Mouse (Mus musculus) spleen, postnatal 14 days (tissue): Measurements from ENCODE around the gene Sardh.

Experiments used
- DNase-seq, 2 experiments: peaks; one replicate each; pipeline ENCODE4 v3.0.0; 2021 to 2022; ENCODE audit warnings: low spot score in 2 of 2

Sardh gene

DNA sequence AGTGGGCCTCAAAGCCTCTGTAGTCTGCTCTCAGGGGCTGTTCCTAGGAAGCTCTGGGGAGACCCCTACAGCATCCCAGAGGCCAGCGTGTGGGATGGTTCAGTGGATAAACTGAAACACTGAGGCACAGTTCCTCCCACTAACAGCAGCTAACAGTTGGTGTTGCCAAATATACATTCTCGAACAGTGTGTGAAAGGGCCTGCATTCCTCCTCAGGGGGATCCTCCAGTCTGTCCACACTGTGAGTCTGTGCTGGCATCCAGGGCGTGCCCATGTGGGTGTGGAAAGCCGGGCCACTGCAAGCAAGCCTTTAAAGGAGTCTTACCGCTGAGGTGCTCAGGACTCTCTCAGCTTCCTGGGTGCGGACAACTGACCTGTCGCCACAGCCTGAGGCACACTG is 21.6 kb downstream of the Sardh start:
- DNase-seq: no peak

DNA sequence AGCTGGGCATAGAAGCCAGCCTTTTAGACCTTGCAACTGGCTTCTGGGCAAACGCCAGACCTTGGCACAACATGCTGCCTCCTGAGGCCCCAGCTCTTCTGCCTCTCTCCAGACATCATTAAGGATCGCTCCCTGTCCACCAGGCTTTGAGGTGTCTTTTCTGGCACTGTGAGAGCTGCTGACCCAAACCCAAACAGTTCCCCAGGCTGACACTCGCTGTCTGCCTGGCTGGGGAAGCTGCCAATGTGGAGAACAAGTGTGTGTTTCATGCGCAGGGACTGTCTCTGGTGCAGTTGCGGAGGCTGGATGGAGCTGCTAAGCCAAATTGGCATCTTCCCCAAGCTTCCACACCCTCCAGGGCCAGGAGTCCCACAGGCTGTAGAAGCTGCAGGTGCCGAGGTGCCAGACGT is 25.1 kb downstream of the Sardh start:
- DNase-seq: no peak

DNA sequence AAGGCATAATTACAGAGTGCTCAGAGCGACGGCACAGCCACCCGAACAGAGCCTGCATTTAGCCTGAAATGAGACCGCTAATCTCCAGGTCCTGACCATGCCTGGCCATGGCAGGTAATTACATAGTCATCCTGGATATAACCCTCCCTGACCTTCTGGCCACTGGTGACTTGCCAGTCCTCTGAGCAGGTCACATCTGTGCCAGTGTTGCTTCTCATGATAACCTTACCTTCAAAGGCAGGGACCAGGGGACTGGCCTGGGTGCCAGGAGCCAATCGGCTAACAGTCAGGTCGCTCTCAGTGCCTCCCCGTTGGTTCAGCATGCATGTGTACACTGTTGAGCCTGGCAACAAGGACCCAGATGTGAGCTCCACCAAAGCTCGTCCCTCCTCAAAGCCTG is 29.6 kb downstream of the Sardh start:
- no peak for DNase-seq

DNA sequence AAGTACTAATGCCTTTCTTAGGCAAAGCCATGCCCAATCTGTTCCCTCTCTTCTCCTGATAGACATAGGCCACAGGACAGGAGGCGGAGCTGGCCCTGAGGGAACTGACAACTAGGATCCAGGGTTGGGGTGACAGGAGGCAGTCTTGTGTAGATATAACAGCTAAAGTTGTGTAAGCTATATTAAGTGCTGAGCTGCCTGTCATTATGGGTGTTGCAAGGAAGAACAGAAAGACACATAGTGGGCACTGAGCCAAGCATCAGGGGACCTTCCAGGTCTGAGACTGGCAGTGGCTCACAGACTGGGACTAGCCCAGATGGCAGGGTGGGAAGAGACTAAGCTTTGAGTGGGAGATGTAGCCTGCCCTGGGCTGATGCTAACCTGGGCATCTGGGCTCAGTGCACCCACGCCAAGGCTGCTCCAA is 30.0 kb downstream of the Sardh start:
- no peak for DNase-seq

DNA sequence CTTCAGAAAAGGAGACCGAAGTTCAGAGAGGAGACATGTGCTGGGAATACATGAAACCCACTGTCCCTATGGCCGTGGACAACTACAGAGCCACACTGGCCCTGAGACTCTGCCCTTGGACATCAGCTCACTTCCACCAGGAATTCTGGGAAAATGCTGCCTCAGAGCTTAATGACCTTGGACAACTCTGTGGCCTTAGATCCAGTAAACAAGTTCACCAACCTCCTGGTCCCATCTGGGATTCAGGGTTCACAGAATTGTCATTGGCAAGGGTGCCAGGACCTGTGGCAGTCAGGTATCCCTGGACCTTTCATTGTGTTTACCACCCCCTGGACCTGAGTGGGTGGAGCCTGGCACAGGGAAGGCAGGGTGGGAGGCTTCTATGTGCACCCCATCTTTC is 32.6 kb downstream of the Sardh start:
- DNase-seq: no peak

DNA sequence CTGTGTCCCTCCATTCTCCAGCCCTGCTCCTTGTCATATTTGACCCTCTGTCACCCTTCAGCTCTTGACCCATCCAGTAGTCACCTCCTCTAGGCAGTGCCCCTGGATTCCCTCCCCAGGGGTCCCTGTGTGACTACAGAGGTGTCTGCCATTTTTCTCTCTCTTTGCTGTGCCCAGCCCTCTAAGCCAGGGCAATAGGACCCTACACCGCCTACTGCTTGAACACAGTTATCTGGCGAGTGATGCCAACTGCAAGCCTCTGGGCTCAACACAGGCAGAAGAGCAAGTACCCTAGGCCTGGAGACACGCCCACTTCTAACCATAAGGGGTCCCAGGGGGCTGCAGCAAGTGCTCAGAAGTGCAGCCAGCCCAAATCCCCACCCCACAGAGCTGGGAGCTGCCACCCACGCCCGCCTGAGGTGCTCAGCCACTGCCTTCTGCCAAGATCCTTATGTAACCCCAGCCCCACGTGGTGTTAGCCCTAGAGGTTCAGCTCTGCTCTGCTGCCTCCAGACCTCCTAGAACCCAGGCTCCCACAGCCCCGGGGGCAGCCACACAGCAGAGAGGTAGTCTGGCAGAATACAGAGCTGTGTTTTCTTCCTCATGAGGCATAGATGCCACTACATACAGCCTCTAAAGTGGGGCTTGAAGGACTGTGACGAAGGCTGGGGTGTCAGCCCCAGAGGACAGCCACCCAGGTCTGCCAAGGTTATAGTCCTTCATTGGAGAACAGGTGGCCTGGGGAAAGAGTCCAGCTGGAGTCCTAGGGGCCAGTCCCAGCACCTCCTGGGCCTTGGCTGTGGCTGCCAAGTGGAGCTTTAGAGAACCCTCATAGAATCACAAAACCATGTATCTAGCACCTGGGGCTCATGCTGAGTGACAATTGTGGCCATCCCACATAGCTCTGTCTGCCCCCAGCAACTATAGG is 35.9 kb downstream of the Sardh start:
- DNase-seq: peak in 1 of 2 experiments; percentile 11

DNA sequence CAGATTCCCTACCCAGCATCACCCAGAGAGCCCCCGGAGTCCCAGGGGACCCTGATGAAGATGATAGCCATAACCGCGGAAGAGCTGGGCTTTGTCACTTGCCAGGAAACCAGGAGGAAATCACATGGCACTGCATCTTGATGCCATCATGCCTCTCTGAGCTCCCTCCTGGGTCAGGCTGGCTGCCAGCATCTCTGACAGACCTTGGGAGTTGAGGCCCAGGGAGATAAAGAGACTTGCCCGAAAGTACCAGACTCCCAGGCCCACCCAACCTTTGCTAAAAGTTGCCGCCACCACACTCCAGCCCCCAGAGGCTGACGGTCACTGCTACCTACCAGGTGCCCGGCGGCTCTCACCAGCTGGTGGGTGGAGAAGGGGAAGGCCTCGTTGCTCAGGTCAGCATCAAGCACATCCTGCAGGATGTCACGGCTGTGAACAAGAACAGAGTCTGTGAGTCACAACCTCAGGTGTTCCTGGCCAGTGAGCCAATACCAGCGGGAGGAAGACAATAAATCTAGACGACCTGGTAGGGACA is 37.4 kb downstream of the Sardh start:
- no peak for DNase-seq

DNA sequence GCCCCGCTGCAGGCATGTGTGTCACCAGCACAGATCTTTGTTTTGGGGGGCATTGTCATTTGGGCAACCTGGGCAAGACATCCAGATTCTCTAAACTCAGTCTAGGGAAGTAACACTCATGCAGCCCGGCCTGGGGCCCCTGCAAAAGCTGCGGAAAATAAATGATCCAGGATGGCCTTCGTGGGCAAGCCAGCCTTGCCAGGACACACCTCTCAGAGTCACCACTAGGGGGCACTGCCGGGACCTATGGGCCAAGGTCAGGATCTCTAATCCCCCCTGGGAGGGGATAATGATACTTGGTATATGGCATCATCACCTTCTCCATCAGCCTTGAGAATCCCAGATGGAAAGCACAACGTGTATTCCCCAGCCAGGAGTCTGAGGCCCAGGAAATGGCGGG is 37.9 kb downstream of the Sardh start:
- peak; percentile 28 to 49 for DNase-seq

DNA sequence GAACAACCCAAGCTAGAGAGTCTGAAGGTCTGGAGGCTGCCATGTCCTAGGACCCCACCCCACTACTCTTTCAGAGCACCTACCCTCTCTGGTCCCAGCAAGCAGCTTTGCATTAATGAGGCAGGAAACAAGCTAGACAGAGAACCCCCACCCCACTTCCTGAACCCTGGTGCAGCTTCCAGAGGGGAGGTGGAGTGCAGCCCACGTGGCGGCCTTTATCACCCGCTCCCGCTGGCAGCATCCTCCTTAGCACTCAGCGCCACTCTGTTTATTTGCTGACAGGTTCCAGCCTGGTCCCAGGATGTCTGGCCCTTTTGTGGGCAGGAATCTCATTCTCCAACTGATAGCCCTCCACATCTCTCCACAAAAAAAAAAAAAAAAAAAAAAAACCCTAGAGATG is 38.3 kb downstream of the Sardh start:
- DNase-seq: no peak

DNA sequence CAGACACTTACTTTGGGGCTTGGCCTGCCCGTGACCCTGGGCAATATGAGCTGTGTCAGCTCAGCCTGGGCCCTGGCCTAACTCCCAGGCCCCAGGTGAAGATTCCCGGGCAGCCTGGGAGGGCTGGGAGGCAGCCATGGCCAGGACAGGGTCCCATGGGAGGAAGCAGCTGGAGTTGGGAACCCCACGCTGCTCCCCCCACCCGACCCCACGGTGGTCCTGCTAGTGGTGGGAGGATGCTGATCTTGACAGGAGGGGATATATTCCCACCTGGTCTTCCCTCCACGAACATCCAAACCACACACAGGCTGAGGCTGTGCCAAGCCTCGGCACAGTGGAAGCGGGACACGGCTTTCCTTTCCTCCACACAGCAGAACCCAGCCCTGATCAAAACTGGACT is 38.8 kb downstream of the Sardh start:
- no peak for DNase-seq

DNA sequence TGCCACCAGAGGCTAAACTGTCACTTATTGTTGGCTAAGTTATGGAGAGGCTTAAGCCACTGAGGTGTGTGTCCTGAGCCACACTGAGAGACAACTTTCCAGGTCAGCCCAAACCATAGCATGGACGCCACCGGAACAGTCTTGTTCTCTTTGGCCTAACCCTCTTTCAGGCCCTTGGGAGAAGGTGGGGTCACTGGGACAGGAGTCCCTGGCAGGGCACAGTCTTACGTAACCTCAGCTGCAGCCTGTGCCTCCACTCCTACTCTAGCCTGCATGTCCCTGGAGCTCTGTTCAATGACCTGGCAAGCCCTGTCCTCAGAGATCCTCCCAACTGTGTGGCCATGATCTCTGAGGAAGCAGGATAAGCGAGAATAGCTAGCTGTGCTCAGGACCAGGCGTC is 41.0 kb downstream of the Sardh start:
- DNase-seq: no peak

DNA sequence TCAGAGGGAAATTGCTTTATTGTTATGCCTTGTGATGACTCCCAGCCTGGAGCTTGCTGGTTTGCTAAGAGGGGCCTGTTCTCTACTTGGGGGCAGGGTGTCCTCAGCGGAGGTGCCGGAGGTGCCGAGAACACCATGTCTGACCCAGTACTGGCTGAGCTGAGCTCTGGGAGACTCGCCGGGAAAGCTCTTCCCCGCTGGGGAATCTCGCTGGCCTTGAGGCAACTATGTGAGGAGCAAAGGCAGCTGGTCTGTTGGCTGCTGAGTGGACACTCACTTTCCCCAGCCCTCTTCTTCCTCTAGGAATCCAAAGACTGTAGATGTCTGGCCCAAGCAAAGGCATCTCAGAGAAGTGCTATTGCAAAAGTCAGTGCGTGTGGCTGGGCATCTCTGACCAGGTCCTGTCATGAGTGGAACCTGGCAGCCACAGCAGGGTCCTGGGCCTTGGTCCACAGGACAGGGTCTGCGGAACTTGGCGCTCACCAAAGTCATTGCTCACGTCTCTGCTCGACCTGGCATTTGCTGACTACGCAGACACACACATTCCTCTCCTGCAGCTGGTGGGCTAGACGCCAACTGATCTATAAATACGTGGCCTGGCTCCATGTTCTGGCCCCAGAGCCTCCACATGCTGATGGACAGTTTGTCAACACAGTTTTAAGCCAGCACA is 41.9 kb downstream of the Sardh start:
- no peak for DNase-seq

DNA sequence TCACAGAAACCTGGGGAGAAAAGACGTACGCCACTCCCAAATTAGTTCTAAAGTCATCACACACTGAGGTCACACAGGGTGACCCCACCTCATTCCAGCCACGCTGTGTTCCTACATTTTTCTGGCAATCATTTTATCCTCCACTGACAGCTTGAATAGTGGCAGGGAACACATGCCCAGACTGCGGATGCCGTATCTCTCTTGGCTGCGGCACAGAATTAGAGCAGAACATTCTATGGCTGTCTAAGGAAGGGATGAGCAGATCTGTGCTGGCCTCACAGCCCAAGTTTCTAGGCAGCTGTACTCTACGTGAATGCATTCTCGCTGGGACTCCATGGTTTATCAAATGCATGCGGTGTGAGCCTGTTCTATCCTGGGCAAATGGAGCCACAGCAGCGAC is 42.5 kb downstream of the Sardh start:
- no peak for DNase-seq

DNA sequence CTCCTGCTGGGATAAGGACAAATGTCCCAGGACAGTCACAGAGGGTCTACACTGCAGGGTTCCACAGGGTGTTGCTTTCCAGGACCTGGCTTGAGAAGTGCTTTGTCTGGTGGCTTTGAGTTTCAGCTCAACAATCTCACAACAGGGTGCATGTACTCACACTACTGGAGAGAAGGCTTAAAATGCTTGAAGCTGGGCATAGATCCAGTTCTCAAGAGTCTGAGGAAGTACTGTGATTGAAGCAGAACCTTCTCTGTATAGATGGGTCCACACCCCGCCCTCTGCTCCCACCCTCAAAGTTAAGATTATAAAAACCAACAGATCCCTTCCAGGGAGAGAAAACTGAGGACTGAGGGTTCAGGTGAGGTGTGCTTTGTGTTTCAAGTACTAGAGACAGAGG is 47.6 kb downstream of the Sardh start:
- no peak for DNase-seq

DNA sequence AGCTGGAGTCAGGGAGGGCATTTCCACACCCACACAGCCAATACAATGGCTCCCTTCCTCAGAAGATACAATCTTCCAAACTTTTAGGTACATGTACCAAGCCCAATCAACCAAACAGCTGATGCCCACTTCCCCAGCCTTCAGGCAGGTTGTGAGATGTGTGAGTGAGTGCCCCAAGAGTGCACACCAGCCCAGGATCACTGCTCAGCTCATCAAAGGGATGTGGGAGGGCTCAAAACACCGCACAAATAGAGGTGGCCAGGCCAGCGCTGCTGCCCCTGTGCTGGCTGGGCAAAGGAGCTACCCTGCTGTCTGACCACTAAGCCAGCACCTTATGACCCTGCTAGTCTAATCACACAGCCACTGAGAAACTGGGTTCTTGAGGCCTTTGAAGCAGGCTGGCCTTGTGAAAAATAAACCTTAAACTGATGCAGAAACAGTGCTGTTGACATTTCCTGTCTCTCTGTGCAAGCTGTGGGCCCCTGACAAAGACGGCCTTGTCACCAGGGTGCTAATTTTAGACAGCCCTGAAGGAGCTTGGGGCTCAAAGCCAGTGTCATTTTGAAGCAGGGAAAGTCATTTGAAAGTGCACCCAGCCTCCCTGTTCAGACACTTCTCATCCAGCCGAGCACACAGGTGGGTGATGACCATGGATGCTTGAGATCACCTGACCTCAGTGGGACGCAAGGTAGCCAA is 49.4 kb downstream of the Sardh start:
- no peak for DNase-seq

DNA sequence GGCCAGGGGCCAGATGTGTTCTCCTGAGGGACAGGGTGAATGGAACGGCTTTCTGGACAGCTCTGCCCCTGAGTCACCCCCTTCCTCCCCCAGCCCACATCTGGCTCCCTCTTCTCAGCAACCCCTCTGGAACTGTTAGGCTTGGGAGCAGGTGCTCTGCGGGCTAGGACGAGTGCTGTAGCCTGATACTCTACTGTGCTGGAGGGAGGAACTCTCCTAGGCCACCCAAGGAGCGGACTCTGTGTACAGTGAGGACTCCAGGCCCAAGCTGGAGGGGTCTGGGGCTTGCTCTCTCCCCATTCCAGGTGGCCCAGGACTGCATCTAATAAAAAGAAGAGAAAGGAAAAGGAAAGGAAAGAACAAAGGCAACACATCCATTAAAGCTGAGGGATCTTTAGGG is 58.1 kb downstream of the Sardh start:
- no peak for DNase-seq

DNA sequence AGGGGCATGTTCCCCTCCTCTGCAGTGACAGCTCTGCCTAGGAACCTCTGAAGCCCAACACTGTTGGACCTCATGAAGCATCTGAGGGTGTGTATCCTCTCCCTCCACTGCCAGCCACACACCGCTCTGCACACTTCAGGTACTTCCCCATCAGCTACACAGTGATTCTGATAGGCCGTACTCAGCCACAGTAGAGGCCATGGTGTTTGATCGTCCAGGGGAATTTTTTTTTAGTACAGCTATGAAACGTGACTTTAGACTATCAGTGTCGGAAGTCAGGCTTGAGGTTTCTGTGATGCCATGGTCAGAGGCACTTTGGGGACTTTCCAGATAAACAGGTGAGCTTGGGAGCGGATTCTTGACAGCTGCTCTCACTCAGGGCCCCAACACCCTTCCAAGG is 60.6 kb downstream of the Sardh start:
- no peak for DNase-seq

DNA sequence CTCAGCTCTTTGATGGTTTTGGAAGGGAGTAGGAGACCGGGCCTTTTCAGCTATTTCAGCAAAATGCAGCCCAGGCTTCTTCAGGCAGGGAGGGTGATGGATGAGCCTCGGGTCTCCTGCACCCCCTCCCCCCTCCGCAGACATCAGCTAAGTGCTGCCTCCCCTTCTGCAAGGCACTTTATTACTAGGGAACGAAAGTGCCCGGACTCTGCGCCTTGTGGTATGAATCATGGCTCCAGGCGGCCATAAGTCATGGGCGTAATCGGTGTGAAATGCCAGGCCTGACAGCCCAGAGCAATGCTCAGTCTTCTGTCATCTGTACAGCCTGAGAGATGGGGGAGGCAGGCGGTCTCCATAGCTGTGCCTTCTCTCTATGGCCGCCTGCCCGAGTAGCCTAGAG is 64.4 kb downstream of the Sardh start:
- no peak for DNase-seq

DNA sequence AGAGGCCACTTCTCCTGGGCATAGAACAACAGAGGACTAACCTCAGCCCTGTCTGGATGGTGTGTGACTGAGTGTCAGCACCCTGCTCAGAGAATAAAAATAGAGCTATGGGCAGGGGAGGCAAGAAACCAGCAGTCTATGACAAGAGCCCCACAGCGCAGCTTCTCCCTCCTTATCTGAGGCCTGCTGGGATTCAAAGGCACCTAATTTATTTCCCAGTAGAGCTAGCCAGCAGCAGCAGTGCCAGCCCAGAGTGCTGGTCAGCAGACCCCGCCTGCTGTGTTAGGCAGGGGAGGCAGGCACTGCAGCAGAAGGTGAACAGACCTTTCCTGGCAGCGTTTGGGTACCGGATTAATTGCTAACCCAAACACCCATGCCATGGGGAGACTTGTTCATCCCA is 66.2 kb downstream of the Sardh start:
- no peak for DNase-seq

DNA sequence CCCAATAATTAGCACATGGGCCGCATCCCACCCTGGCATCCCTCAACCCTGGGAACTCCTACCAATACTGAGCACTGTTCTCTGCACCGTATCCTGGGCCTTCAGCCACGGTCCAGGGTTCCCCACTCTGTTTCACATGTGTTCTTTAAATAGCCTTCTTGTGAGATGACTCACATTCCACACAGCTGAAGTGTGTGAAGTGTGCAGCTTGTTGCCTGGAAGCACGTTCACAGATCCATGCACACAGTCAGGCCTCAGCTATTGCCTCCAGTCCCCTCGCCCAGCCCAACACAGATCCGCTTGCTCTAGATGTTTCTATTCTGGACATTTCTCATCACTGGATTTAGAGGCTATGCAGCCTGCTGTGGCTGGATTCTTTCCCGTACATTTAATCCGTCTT is 69.0 kb downstream of the Sardh start:
- DNase-seq: no peak

DNA sequence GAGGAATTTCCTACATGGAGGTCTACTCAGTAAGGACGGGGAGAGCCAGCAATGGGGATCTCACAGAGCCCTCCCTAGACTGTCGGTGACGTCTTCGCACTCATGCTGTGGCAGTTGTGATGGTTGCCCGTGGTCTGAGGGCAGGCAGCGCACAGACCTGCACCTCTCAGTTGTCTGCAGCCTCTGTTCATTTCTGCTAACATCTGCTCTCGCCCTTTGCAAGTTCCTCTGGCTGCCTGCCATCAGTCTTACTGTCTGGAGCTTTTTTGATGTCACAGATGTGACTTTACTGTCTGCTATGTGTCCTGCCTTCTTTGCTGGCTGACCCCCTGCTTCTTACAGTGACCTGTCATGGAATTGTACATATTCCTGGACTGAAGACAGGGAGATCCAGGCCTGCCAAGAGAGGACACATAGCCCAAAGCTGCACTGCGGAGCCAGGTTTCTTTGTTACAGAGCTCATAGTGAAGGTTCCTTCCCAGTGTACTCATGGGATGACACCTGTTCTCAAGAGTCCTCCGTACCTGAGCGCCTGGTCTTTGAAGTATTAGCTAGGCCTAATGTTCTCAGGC is 72.4 kb downstream of the Sardh start:
- no peak for DNase-seq

DNA sequence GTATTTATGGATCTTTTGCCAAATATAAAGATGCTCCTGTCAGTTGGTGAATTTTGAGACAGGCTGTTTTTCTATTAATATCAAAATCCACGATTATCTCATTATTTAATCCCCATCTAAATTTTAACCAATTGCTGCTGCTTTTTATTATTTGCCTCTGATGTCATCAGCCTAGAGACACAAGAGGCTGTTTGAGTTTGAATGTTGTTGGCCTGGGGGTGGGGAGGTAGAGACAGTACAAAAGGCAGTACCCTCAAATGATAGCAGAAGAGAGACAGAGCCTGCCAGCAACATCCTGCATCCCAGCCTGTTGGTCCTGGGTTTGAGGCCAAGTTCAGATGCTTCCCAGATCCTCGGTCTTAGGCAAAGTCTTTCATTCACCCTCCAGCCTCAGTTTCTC is 73.9 kb downstream of the Sardh start:
- DNase-seq: no peak
